Mouse (Mus musculus): ENCODE data around the gene Fam240a. TPM values are rescaled to one million over a fixed set of nuclear protein-coding genes. Genes with fewer than 3 reads are reported as not detected.
A peak's percentile ranks its signal among the peaks of the same experiment; 100 is the strongest.

Fam240a gene
- polyA plus RNA-seq (2015; fragmentation: Nextera tagmentation; extraction: Ambion mirVana): not detected in 2 replicates

GRCm38 (mm10) chr9:110916786-110917185 is at the start of gene Fam240a:
Gene Fam240a, minus strand, starts transcription at chr9:110916861.
- H3K36me3 ChIP-seq: no peaks in the 10 kb centered on the region
- 75% methylated on average over 7 of the region's 7 CpGs for WGBS
- no peaks in the 10 kb centered on the region for H3K9me3 ChIP-seq
- ATAC-seq (ENCODE audit: extremely low read depth, insufficient number of reproducible peaks, low FRiP score, low TSS enrichment): no peak
- no peak within 1 kb of the TSS for H3K4me2 ChIP-seq
- peaks cover 3% of the 10 kb centered on the region; the same call in 1 of the 2 replicates for H3K4me1 ChIP-seq
- no peak within 1 kb of the TSS for H3K4me3 ChIP-seq
- H3K27me3 ChIP-seq (replicated peaks): no peaks in the 10 kb centered on the region
- no peak within 1 kb of the TSS for H3K9ac ChIP-seq
- no peak within 1 kb of the TSS for H3K27ac ChIP-seq (replicated peaks)

- Histone ChIP-seq H3K9ac (no peak overlapping the region), H3K4me1 (peaks cover 8% of the 10 kb centered on the region), H3K4me2 (no peak overlapping the region), H3K4me3 (no peak overlapping the region), H3K27ac (replicated peaks) (no peak overlapping the region), H3K9me3 (no peaks in the 10 kb centered on the region), H3K36me3 (no peaks in the 10 kb centered on the region), H3K27me3 (replicated peaks) (no peaks in the 10 kb centered on the region)
- 57% methylated on average over 2 of the region's 2 CpGs for WGBS
- ATAC-seq (ENCODE audit: extremely low read depth, insufficient number of reproducible peaks, low FRiP score, low TSS enrichment): no peak
Observed at GRCm38 (mm10) chr9:110965910-110966231, 49.2 kb upstream of the Fam240a start.

GRCm38 (mm10) chr9:110965062-110965909 is 48.6 kb upstream of the Fam240a start:
- no peak for ATAC-seq (ENCODE audit: extremely low read depth, insufficient number of reproducible peaks, low FRiP score, low TSS enrichment)
- no peak overlapping the region for H3K4me2 ChIP-seq
- no peak overlapping the region for H3K4me3 ChIP-seq
- 85% methylated on average over 22 of the region's 22 CpGs for WGBS
- H3K9ac ChIP-seq: no peak overlapping the region
- no peaks in the 10 kb centered on the region for H3K27me3 ChIP-seq (replicated peaks)
- no peaks in the 10 kb centered on the region for H3K9me3 ChIP-seq
- no peaks in the 10 kb centered on the region for H3K36me3 ChIP-seq
- H3K27ac ChIP-seq (replicated peaks): no peak overlapping the region
- H3K4me1 ChIP-seq: peaks cover 8% of the 10 kb centered on the region

- Histone ChIP-seq H3K27me3 (replicated peaks) (no peaks in the 10 kb centered on the region), H3K9me3 (no peaks in the 10 kb centered on the region), H3K4me1 (peaks cover 8% of the 10 kb centered on the region), H3K9ac (no peak overlapping the region), H3K36me3 (no peaks in the 10 kb centered on the region), H3K4me2 (no peak overlapping the region), H3K27ac (replicated peaks) (no peak overlapping the region), H3K4me3 (no peak overlapping the region)
- 72% methylated on average over 8 of the region's 8 CpGs for WGBS
- no peak for ATAC-seq (ENCODE audit: extremely low read depth, insufficient number of reproducible peaks, low FRiP score, low TSS enrichment)
Observed at GRCm38 (mm10) chr9:110963566-110964115, 47.0 kb upstream of the Fam240a start.

GRCm38 (mm10) chr9:110961386-110961785 is 44.7 kb upstream of the Fam240a start:
- Histone ChIP-seq H3K4me3 (no peak overlapping the region), H3K4me1 (peaks cover 8% of the 10 kb centered on the region), H3K9ac (no peak overlapping the region), H3K27ac (replicated peaks) (no peak overlapping the region), H3K27me3 (replicated peaks) (peaks cover 2% of the 10 kb centered on the region; the same call in 1 of the 2 replicates), H3K9me3 (no peaks in the 10 kb centered on the region), H3K4me2 (no peak overlapping the region), H3K36me3 (no peaks in the 10 kb centered on the region)
- no peak for ATAC-seq (ENCODE audit: extremely low read depth, insufficient number of reproducible peaks, low FRiP score, low TSS enrichment)
- WGBS: 98% methylated on average over 8 of the region's 8 CpGs

DNA sequence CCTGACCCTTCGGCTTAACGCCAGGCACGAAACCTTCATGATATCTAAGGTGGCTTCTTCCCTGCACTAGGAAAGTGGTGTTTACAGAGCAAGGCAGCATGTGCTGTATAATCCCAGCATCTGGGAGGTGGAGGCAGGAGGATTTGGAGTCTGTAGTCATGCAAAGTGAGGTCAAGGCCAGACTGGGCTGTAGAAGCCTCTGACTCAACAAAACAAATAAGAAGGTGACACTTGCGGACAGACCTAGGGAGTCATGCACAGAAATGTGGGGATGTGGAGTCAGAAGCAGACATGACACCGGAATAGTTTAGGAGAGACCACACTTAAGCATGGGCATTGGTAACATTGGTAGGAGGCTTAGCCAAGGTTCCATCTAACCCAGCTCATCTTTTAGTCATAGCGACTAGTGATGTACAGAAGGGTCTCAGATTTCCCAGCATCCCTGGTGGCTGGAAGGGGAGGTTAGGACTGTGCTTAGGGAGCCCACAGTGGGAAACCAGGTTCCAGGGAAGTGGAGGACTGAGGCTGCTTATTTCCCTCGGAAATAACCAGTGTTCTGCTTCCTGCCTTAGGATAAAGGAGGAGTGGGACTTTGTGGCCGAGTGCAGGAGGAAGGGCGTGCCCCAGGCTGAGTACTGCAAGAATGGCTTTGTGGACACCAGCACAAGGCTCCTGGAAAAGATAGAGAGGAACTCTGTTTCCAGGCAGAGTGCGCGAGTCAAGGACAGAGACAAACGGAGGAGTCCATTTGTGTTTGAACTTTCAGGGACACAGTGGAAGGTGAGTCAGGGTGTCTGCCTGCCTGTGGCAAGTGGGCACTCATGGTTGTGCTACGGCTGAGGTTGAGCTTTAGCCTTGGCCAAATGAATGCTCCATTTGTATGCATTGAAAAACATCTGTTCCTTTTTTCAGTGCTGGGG is 43.8 kb upstream of the Fam240a start:
- no peak overlapping the region for H3K4me2 ChIP-seq
- no peak overlapping the region for H3K27ac ChIP-seq (replicated peaks)
- WGBS: 75% methylated on average over 13 of the region's 13 CpGs
- no peaks in the 10 kb centered on the region for H3K9me3 ChIP-seq
- H3K27me3 ChIP-seq (replicated peaks): peaks cover 10% of the 10 kb centered on the region; the same call in 1 of the 2 replicates
- no peak overlapping the region for H3K9ac ChIP-seq
- ATAC-seq (ENCODE audit: extremely low read depth, insufficient number of reproducible peaks, low FRiP score, low TSS enrichment): no peak
- no peak overlapping the region for H3K4me3 ChIP-seq
- H3K4me1 ChIP-seq: peaks cover 8% of the 10 kb centered on the region
- H3K36me3 ChIP-seq: no peaks in the 10 kb centered on the region

DNA sequence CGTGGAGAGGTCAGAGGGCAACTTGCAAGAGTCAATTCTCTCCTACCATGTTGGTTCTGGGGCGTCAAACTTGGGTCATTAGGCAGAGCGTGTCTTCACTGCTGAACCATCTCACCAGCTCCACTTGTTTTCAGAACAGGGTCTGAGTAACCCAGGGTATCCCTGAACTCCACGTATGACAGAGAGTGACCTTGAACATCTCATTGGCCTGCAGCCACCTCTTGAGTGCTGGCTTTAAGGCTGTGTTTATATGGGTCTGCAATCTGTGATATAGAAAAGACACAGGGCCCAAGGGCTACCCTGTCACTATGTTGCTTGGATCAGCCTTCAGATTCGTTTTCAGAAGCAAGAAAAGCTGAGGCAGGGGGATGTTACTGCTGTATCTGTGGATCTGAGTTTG is 43.0 kb upstream of the Fam240a start:
- Histone ChIP-seq H3K27ac (replicated peaks) (no peak overlapping the region), H3K27me3 (replicated peaks) (peaks cover 18% of the 10 kb centered on the region), H3K4me3 (no peak overlapping the region), H3K4me1 (peaks cover 8% of the 10 kb centered on the region), H3K9me3 (no peaks in the 10 kb centered on the region), H3K4me2 (no peak overlapping the region), H3K36me3 (no peaks in the 10 kb centered on the region), H3K9ac (no peak overlapping the region)
- WGBS: 77% methylated on average over 5 of the region's 5 CpGs
- ATAC-seq (ENCODE audit: extremely low read depth, insufficient number of reproducible peaks, low FRiP score, low TSS enrichment): no peak

GRCm38 (mm10) chr9:110955962-110956361 is 39.3 kb upstream of the Fam240a start:
- no peak for ATAC-seq (ENCODE audit: extremely low read depth, insufficient number of reproducible peaks, low FRiP score, low TSS enrichment)

DNA sequence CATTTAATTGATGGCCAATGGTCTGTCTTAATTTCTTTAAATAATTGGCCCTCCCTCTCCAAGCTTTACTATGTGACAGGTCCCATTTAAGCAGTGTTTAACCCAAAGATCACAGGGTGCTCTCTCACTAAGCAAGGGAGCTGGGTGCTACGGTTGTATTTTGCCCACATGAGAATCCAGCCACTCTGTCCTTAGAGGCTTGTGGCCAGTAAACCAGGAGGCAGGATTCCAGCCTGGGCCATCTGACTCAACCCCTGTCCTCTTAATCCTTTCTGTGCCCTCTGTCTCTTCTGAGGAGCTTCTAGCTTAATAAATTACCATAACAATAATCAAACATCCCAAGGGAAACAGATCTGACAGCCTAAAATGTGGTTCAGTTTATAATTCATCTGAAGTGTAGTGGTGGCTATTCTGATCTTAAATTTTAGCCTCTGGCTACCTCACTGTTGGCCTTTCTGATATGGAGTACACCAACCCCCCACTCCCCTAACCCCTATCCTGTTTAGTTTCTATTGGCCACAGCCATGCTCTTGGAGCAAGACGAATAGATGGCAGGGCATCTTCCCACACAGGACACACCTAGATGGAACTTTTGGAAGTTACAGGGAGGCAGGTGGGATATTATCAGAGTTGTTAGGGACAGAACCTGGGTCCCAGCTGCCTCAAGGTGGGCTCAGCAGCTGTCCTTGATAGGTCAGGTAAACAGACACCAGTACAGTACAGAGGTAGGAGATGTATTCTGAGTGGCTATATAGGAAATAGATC is 38.2 kb upstream of the Fam240a start:
- H3K9me3 ChIP-seq: no peaks in the 10 kb centered on the region
- H3K9ac ChIP-seq: no peak overlapping the region
- H3K27ac ChIP-seq (replicated peaks): no peak overlapping the region
- no peaks in the 10 kb centered on the region for H3K36me3 ChIP-seq
- WGBS: 38% methylated on average over 2 of the region's 2 CpGs
- H3K4me2 ChIP-seq: 0 out of 2 replicates have a peak overlapping the region, but pooled peaks have one; percentile 97
- peaks cover 22% of the 10 kb centered on the region for H3K4me1 ChIP-seq
- peaks cover 26% of the 10 kb centered on the region for H3K27me3 ChIP-seq (replicated peaks)
- H3K4me3 ChIP-seq: no peak overlapping the region
- ATAC-seq (ENCODE audit: extremely low read depth, insufficient number of reproducible peaks, low FRiP score, low TSS enrichment): no peak

More at GRCm38 (mm10) chr9:110955962-110956361, 39.3 kb upstream of the Fam240a start:
- Histone ChIP-seq H3K36me3 (no peaks in the 10 kb centered on the region), H3K4me2 (no peak overlapping the region), H3K9ac (no peak overlapping the region), H3K4me3 (no peak overlapping the region), H3K27ac (replicated peaks) (no peak overlapping the region), H3K27me3 (replicated peaks) (peaks cover 26% of the 10 kb centered on the region), H3K9me3 (no peaks in the 10 kb centered on the region), H3K4me1 (peaks cover 22% of the 10 kb centered on the region)
- 71% methylated on average over 6 of the region's 6 CpGs for WGBS

DNA sequence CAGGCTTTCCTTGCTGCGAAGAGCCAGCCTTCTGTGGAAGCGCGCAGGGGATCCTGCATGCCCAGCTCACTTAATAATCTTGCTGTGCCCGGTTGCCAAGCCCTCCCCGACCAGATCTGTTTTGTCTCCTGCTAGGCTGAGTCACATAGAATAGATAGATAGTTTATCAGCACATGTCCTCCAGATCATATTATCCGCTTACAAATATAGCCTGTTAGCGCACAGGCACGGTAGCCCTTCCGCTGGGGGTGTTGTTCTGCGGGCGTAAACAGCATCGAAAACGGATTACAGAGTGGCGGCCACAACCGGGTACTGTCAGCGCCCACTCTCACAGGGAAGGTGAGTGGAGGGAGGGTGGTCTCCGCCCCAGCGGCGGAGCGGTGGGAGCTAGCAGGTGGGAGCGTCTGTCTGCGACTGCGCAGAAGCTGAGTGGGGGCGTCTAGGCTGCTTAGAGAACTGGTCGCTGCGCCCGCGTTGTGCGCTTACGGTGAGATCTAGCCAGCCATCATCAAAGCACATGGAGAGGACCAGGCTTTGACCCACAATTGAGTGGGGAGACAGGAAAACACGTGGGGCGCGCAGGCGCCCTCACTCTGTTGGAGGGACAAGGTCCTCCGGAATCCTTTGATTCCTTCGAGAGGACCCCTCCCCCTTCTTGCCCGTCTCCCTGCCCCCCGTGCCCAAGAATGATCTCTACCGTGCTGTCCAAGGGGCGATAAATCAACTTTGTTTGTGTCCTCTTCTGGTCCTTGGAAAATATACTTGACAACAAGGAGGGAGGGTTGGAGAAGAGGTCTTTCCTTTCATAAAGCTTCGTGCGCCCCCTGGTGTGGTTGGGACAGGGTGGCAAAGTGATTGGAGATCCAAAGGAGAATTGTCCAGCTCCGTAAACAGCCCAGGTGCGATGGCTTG is 37.1 kb upstream of the Fam240a start:
- Histone ChIP-seq H3K36me3 (no peaks in the 10 kb centered on the region), H3K4me1 (peaks cover 27% of the 10 kb centered on the region), H3K4me2 (peak overlapping the region; percentile 97), H3K27ac (replicated peaks) (peak overlapping the region; percentile 76), H3K9me3 (no peaks in the 10 kb centered on the region), H3K27me3 (replicated peaks) (peaks cover 26% of the 10 kb centered on the region), H3K4me3 (peak overlapping the region; percentile 60), H3K9ac (peak overlapping the region; percentile 80)
- under 1% methylated on average over 44 of the region's 44 CpGs for WGBS
- 0 out of 2 replicates have a peak, but pooled peaks have one; percentile 4 for ATAC-seq (ENCODE audit: extremely low read depth, insufficient number of reproducible peaks, low FRiP score, low TSS enrichment)
